ENCODE assay signal across 8 mouse cellular contexts in the genomic region with DNA sequence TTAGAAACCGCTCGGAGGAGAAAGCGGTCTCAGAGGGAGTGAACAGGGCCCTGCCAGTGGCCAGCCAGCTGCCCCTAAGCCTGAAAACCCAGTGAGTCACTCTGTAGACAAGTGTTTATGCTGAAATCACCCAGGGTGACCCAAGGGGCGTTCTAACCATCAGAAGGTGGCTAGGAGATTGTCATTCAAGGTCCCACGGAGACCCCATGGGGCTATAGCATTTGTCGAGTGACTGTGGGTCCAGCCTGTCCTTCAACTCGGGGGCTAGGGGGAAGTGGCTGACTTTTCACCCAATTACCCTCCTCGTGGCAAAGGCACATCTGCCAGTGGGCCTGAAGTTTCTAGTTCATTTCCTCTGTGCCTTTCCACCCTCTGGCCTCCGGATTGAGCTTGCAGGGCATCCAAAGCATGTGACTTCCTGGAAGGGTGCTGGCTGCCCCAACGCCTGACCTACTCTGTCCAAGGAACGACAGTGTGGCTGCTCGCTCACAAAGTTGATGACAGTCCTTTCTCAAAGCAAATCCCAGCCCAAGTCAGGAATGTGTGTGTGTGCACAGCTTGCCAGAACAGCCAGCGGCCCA.
DNase-seq lines count a peak whose midpoint lies in the region; ATAC-seq lines count a peak whose summit lies in the region.

No protein-coding gene starts in this region.

- peaks cover 39% of the 10 kb centered on the region for H3K4me1 ChIP-seq in forebrain, embryonic 15.5 days
- H3K4me1 ChIP-seq in limb, embryonic 13.5 days, result peaks cover 30% of the 10 kb centered on the region
- peaks cover 43% of the 10 kb centered on the region for H3K4me1 ChIP-seq in midbrain, embryonic 13.5 days (replicated peaks)

- WGBS in forebrain, embryonic 15.5 days, result 21% methylated on average over 13 of the region's 13 CpGs
- 38% methylated on average over 13 of the region's 13 CpGs for WGBS in limb, embryonic 13.5 days
- WGBS in midbrain, embryonic 13.5 days, result 16% methylated on average over 13 of the region's 13 CpGs

- no peaks in the 10 kb centered on the region for H3K9me3 ChIP-seq in forebrain, embryonic 15.5 days
- 0 out of 2 replicates have a peak, but pooled peaks cover 3% of the 10 kb centered on the region for H3K9me3 ChIP-seq in limb, embryonic 13.5 days
- H3K9me3 ChIP-seq in midbrain, embryonic 13.5 days, result no peaks in the 10 kb centered on the region

- H3K4me2 ChIP-seq in forebrain, embryonic 15.5 days (replicated peaks), result no peak overlapping the region
- H3K4me2 ChIP-seq in limb, embryonic 13.5 days (replicated peaks), result no peak overlapping the region
- H3K4me2 ChIP-seq in midbrain, embryonic 13.5 days (replicated peaks), result peak overlapping the region; percentile 2

- no peak overlapping the region; the same call in 1 of the 2 replicates for H3K9ac ChIP-seq in forebrain, embryonic 15.5 days (replicated peaks)
- no peak overlapping the region for H3K9ac ChIP-seq in limb, embryonic 13.5 days
- no peak overlapping the region for H3K9ac ChIP-seq in midbrain, embryonic 13.5 days (replicated peaks)

- no peaks in the 10 kb centered on the region for H3K36me3 ChIP-seq in forebrain, embryonic 15.5 days
- H3K36me3 ChIP-seq in limb, embryonic 13.5 days, result no peaks in the 10 kb centered on the region
- no peaks in the 10 kb centered on the region for H3K36me3 ChIP-seq in midbrain, embryonic 13.5 days

- ATAC-seq in forebrain, embryonic 15.5 days (replicated peaks), result peak; percentile 83
- no peak for ATAC-seq in limb, embryonic 13.5 days (ENCODE audit: low FRiP score, low read depth)
- ATAC-seq in midbrain, embryonic 13.5 days, result peak; percentile 38
- no peak for ATAC-seq in inflammation-experienced regulatory T-cells, adult 6 months

- DNase-seq in 416B (ENCODE audit: low read depth), result peak; percentile 26
- peak; percentile 66 for DNase-seq in adrenal gland, adult 8-10 months
- DNase-seq in heart, postnatal 4 days, result peak; percentile 80
- DNase-seq in thymus, postnatal 36 days, result no peak

- H3K4me3 ChIP-seq in forebrain, embryonic 15.5 days, result no peak overlapping the region
- no peak overlapping the region for H3K4me3 ChIP-seq in limb, embryonic 13.5 days
- no peak overlapping the region for H3K4me3 ChIP-seq in midbrain, embryonic 13.5 days (replicated peaks)

- H3K27ac ChIP-seq in forebrain, embryonic 15.5 days (replicated peaks), result peak overlapping the region; percentile 84
- H3K27ac ChIP-seq in limb, embryonic 13.5 days, result 0 out of 2 replicates have a peak overlapping the region, but pooled peaks have one; percentile 17
- peak overlapping the region; percentile 76 for H3K27ac ChIP-seq in midbrain, embryonic 13.5 days

- no peaks in the 10 kb centered on the region for H3K27me3 ChIP-seq in forebrain, embryonic 15.5 days
- no peaks in the 10 kb centered on the region for H3K27me3 ChIP-seq in limb, embryonic 13.5 days
- H3K27me3 ChIP-seq in midbrain, embryonic 13.5 days, result 0 out of 2 replicates have a peak, but pooled peaks cover 4% of the 10 kb centered on the region

Comparison
In these comparisons a context has a peak if more than half of its experiments do, and no peak if none do; other contexts are left out.
1. DNase-seq: peak in 416B (single experiment), adrenal gland, adult 8-10 months (single experiment) and heart, postnatal 4 days (single experiment); none in thymus, postnatal 36 days (0 of 2).
2. ATAC-seq: peak in forebrain, embryonic 15.5 days (single experiment) and midbrain, embryonic 13.5 days (single experiment); none in limb, embryonic 13.5 days (single experiment) and inflammation-experienced regulatory T-cells, adult 6 months (single experiment).
3. H3K27ac ChIP-seq: peak in every context shown above with its lines; median percentile 84 in forebrain, embryonic 15.5 days; 76 in midbrain, embryonic 13.5 days; 17 in limb, embryonic 13.5 days.